Mouse (Mus musculus) lung, embryonic 14.5 days (tissue): ENCODE measurements at regions not wholly inside any gene's neighbourhood (a gene's known extent, or its start where the extent isn't known, plus 50 kb on each side); places are given as distances from the start of the nearest gene placed in this dataset.
A peak's percentile ranks its signal among the peaks of the same experiment; 100 is the strongest.

ENCODE experiments used
- ATAC-seq: fragments of 200-750 bp; cut with Nextera tagmentation; 2 replicates; pipeline ENCODE4 v1.8.0; 2017; ENCODE audit warnings: mild to moderate bottlenecking, moderate TSS enrichment, moderate library complexity; ENCODE audit not compliant: insufficient read depth
- DNase-seq: peaks from one replicate; pipeline ENCODE4 v3.0.0-alpha.2; 2015
- H3K27ac ChIP-seq: fragments of 300-500 bp; sonication (generic); 2 replicates; pipeline ENCODE4 v1.5.1; 2014; ENCODE audit warnings: low read depth, mild to moderate bottlenecking, moderate library complexity
- H3K27me3 ChIP-seq: fragments of 300-500 bp; sonication (generic); 2 replicates; pipeline ENCODE4 v1.6.1; 2014; ENCODE audit warnings: low read length, control low read depth; ENCODE audit not compliant: insufficient read depth
- H3K36me3 ChIP-seq: fragments of 300-500 bp; sonication (generic); 2 replicates; pipeline ENCODE4 v1.6.1; 2014; ENCODE audit warnings: control low read depth; ENCODE audit not compliant: insufficient read depth
- H3K4me1 ChIP-seq: fragments of 300-500 bp; sonication (generic); 2 replicates; pipeline ENCODE4 v1.6.1; 2014; ENCODE audit warnings: antibody characterized with exemption, control low read depth; ENCODE audit not compliant: insufficient read depth
- H3K4me2 ChIP-seq: fragments of 300-500 bp; sonication (generic); 2 replicates; pipeline ENCODE4 v1.6.1; 2014; ENCODE audit warnings: mild to moderate bottlenecking
- H3K4me3 ChIP-seq: fragments of 300-500 bp; sonication (generic); 2 replicates; pipeline ENCODE4 v1.5.1; 2014; ENCODE audit warnings: low read depth, low read length
- H3K9ac ChIP-seq: fragments of 300-500 bp; sonication (generic); 2 replicates; pipeline ENCODE4 v1.6.1; 2014
- H3K9me3 ChIP-seq: fragments of 300-500 bp; sonication (generic); 2 replicates; pipeline ENCODE4 v1.6.1; 2016; ENCODE audit warnings: low read depth, low read length, control low read depth
- CTCF ChIP-seq: IDR thresholded peaks from 2 replicates; pipeline ENCODE4 v1.5.1; 2016; ENCODE audit warnings: antibody characterized with exemption, low read depth
- WGBS: fragments of 180-500 bp; shearing (Covaris S2); extraction: QIAGEN DNeasy Blood & Tissue Kit; methylation state at CpG from one replicate; pipeline ENCODE4 v1.1.7; 2014; 5-methylcytosine and 5-hydroxymethylcytosine counted together

GRCm38 (mm10) chr15:7691251-7691650 is 119.4 kb upstream of the Gdnf start:
- DNase-seq: no peak
- WGBS: 67% methylated on average over 1 of the region's 1 CpGs
- H3K4me3 ChIP-seq: no peak overlapping the region

GRCm38 (mm10) chr15:7692096-7692495 is 118.5 kb upstream of the Gdnf start:
- H3K4me1 ChIP-seq: no peaks in the 10 kb centered on the region
- H3K9me3 ChIP-seq: no peaks in the 10 kb centered on the region
- H3K36me3 ChIP-seq: no peaks in the 10 kb centered on the region
- H3K27ac ChIP-seq: no peak overlapping the region
- TF ChIP-seq CTCF: no peak
- WGBS: 56% methylated on average over 3 of the region's 3 CpGs
- no peak overlapping the region for H3K4me2 ChIP-seq
- ATAC-seq (no peak), DNase-seq (no peak)
- no peak overlapping the region for H3K9ac ChIP-seq
- H3K4me3 ChIP-seq: no peak overlapping the region
- H3K27me3 ChIP-seq: no peaks in the 10 kb centered on the region

More at GRCm38 (mm10) chr15:7691251-7691650, 119.4 kb upstream of the Gdnf start:
- Histone ChIP-seq H3K9me3 (no peaks in the 10 kb centered on the region), H3K27ac (no peak overlapping the region), H3K4me1 (no peaks in the 10 kb centered on the region), H3K27me3 (no peaks in the 10 kb centered on the region), H3K36me3 (no peaks in the 10 kb centered on the region), H3K9ac (no peak overlapping the region), H3K4me2 (no peak overlapping the region)
- ATAC-seq: no peak
- TF ChIP-seq CTCF: no peak

- no peak for DNase-seq
- no peak for TF ChIP-seq CTCF
- WGBS: 80% methylated on average over 5 of the region's 5 CpGs
These were observed 116.6 kb upstream of the Gdnf start for GRCm38 (mm10) chr15:7694037-7694436.

GRCm38 (mm10) chr15:7697724-7698123 is 112.9 kb upstream of the Gdnf start:
- DNase-seq (no peak), ATAC-seq (no peak)
- Histone ChIP-seq H3K4me3 (no peak overlapping the region), H3K4me1 (no peaks in the 10 kb centered on the region), H3K36me3 (no peaks in the 10 kb centered on the region), H3K9ac (no peak overlapping the region), H3K27me3 (no peaks in the 10 kb centered on the region), H3K4me2 (no peak overlapping the region), H3K27ac (no peak overlapping the region), H3K9me3 (no peaks in the 10 kb centered on the region)
- no peak for TF ChIP-seq CTCF
- 49% methylated on average over 3 of the region's 3 CpGs for WGBS

More at GRCm38 (mm10) chr15:7694037-7694436, 116.6 kb upstream of the Gdnf start:
- Histone ChIP-seq H3K36me3 (no peaks in the 10 kb centered on the region), H3K27me3 (no peaks in the 10 kb centered on the region), H3K9ac (no peak overlapping the region), H3K9me3 (no peaks in the 10 kb centered on the region), H3K4me1 (no peaks in the 10 kb centered on the region), H3K4me3 (no peak overlapping the region), H3K27ac (no peak overlapping the region), H3K4me2 (no peak overlapping the region)
- ATAC-seq: no peak

- no peak overlapping the region for H3K4me3 ChIP-seq
- H3K9ac ChIP-seq: no peak overlapping the region
- H3K36me3 ChIP-seq: no peaks in the 10 kb centered on the region
- 78% methylated on average over 5 of the region's 5 CpGs for WGBS
- H3K27me3 ChIP-seq: no peaks in the 10 kb centered on the region
- H3K27ac ChIP-seq: no peak overlapping the region
- no peaks in the 10 kb centered on the region for H3K4me1 ChIP-seq
- H3K4me2 ChIP-seq: no peak overlapping the region
- ATAC-seq (no peak), DNase-seq (no peak)
- no peaks in the 10 kb centered on the region for H3K9me3 ChIP-seq
- TF ChIP-seq CTCF: no peak
These were observed 101.8 kb upstream of the Gdnf start for GRCm38 (mm10) chr15:7708836-7709235.

GRCm38 (mm10) chr15:7714641-7715040 is 96.0 kb upstream of the Gdnf start:
- H3K27me3 ChIP-seq: no peaks in the 10 kb centered on the region
- no peak overlapping the region for H3K4me2 ChIP-seq
- no peak overlapping the region for H3K27ac ChIP-seq
- ATAC-seq (no peak; the same call in 1 of the 2 replicates), DNase-seq (peak; percentile 32)
- H3K4me1 ChIP-seq: no peaks in the 10 kb centered on the region
- H3K4me3 ChIP-seq: no peak overlapping the region
- 45% methylated on average over 1 of the region's 1 CpGs for WGBS
- no peaks in the 10 kb centered on the region for H3K9me3 ChIP-seq
- no peak for TF ChIP-seq CTCF
- H3K36me3 ChIP-seq: no peaks in the 10 kb centered on the region
- H3K9ac ChIP-seq: no peak overlapping the region

GRCm38 (mm10) chr15:7716188-7716587 is 94.5 kb upstream of the Gdnf start:
- no peaks in the 10 kb centered on the region for H3K9me3 ChIP-seq
- no peak overlapping the region for H3K9ac ChIP-seq
- H3K36me3 ChIP-seq: no peaks in the 10 kb centered on the region
- no peaks in the 10 kb centered on the region for H3K27me3 ChIP-seq
- no peak for TF ChIP-seq CTCF
- no peak overlapping the region for H3K4me3 ChIP-seq
- no peak overlapping the region for H3K4me2 ChIP-seq
- no peak for ATAC-seq
- no peaks in the 10 kb centered on the region for H3K4me1 ChIP-seq
- no peak overlapping the region for H3K27ac ChIP-seq
- DNase-seq: no peak
- 74% methylated on average over 1 of the region's 1 CpGs for WGBS

- Histone ChIP-seq H3K4me2 (no peak overlapping the region), H3K27me3 (no peaks in the 10 kb centered on the region), H3K4me3 (no peak overlapping the region), H3K36me3 (no peaks in the 10 kb centered on the region), H3K9me3 (no peaks in the 10 kb centered on the region), H3K9ac (no peak overlapping the region), H3K27ac (no peak overlapping the region), H3K4me1 (no peaks in the 10 kb centered on the region)
- 36% methylated on average over 5 of the region's 5 CpGs for WGBS
- ATAC-seq: no peak
- no peak for TF ChIP-seq CTCF
- DNase-seq: no peak
These were observed 87.4 kb upstream of the Gdnf start for GRCm38 (mm10) chr15:7723202-7723721.
